Mouse (Mus musculus) telencephalon, adult 2 months (tissue): Measurements from ENCODE around the gene Nol11.

Experiments
- DNase-seq: peaks from one replicate; pipeline ENCODE4 v3.0.0-alpha.2; 2011; ENCODE audit warnings: low read depth, low spot score

The Nol11 gene

DNA sequence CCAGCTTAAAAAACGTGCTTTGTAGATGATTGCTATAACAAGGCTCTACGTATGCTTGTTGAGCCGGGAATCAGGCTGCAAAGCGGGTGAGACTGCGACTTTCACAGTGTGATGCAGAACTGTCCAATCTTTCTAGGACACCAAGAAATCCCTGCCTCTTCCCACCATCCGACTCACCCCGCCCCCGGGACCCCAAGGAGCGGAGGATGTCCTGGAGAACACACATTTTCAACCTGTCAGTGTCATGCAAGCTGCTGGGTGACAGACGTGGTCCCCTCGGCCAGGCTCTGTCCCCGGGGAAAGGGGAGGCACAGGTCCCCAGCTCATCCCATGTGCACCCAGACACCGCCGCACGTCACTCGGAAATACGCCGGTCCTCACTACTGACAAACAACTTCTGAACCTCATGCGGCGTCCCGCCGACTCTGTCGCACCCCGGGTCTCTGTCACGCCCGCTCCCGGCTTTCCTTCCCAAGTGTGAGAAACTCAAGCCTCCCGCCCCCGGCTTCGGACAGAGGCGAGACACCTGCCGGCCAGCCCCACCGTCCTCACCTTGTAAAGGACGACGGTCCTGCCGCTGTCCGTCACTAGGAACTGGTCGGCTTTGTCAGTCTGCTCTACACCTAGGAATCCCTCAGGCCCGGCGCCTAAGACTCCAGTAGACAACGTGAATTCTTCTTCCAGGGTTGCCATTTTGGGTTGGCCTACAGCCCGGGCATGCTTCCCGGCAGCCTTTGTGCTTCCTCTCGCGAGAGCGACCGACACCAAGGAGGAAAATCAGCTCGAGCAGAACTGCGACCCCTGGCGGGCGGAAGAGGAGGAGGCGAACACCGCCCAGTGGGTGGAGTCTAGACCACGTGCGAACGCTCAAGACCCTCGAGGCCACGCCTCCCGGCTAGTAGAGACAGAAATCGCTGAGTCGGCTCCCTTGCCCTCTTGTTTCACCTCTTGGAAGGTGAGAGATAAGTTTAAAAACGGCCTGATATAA is at the start of gene Nol11:
Nol11 (minus strand) TSS at position 817 of the 988 bp plus-strand sequence.
- peak; percentile 95 for DNase-seq

GRCm38 (mm10) chr11:107238506-107238905 is 49.3 kb upstream of the Nol11 start:
- DNase-seq, result no peak

- no peak for DNase-seq
Measured at GRCm38 (mm10) chr11:107237532-107237931, 48.4 kb upstream of the Nol11 start.

- no peak for DNase-seq
Measured at GRCm38 (mm10) chr11:107233252-107233890, 44.2 kb upstream of the Nol11 start.

DNA sequence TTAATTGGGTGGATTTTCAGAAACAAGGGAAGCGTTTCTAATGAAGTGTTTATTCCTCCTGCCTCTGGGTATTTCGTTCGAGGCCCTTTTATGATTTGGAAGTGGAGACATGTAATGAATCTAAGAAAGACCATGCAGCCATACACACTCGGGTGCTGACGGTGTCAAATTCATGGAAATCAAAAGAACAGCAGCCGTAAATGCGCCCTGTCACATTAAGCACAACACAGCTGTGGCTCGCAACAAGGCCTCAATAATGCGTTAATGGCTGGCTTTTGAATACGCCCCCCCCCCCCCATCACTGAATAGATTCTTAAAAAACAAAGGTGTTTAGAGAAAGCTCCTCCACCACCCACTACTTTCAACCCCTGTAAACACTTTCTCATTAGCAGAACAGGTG is 40.9 kb upstream of the Nol11 start:
- DNase-seq, result no peak

GRCm38 (mm10) chr11:107226431-107226830 is 37.2 kb upstream of the Nol11 start:
- no peak for DNase-seq

DNA sequence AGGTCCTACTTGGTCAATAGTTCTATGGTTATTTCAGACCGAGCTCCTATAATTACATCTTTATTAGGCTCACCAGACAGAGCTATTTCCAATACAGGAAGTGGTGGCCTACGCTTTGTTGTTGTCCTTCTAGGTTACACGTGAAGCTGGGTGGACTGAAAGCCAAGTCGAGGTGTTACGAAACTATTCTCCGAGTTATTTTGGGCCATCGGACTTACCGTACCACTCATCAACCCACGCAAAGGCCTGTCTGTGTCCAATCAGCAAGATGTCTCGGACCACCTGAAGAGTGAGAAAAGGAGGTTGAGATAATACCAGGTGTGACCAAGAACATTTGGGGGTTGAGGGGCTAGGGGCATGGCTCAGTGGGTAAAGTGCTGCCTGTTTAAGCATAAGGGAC is 36.8 kb upstream of the Nol11 start:
- no peak for DNase-seq

DNA sequence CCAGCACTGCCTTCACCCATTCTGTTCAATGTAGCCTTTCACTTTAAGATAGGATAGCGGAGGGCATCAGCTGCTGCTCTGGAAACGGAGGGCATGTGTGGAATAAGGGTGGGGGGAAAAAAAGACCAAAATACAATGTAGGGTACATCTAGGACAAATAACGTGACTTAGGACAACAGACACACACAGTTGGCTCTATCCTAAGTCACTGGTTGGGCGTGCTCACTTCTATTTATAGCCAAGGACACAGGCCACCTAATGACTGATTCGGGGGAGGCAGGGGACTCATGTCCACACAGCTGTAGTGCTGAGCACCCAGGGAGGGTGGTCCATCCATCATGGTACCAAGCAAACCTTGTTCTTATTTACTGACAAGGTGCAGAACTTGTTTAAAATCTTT is 36.1 kb upstream of the Nol11 start:
- no peak for DNase-seq

DNA sequence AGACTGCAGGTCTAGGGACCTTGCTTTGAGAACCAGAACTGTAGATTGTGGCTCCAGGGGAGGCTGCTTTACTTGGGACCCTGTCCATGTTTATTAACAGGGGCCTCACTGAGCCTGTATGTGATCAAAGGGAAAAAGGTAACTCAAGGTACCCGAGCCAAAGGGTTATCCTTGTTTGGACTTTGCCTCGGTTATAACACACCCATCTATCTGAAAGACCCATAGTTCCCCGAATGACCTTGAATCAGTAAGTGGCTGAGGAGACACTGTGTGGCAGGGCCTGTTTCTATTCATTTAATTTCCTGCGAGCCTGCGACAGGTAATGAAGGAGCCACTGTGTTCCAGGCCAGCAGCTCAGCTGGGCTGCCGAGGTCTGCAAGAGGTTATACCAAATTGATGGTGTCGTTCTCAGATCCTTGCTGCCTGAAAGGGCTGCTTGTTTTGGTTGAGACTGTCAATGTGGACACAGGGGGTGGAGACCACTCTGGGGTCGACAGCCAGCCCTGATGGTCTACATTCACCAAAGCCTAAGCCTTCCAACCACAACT is 34.6 kb upstream of the Nol11 start:
- no peak for DNase-seq

GRCm38 (mm10) chr11:107223169-107223561 is 34.0 kb upstream of the Nol11 start:
- DNase-seq, result no peak

DNA sequence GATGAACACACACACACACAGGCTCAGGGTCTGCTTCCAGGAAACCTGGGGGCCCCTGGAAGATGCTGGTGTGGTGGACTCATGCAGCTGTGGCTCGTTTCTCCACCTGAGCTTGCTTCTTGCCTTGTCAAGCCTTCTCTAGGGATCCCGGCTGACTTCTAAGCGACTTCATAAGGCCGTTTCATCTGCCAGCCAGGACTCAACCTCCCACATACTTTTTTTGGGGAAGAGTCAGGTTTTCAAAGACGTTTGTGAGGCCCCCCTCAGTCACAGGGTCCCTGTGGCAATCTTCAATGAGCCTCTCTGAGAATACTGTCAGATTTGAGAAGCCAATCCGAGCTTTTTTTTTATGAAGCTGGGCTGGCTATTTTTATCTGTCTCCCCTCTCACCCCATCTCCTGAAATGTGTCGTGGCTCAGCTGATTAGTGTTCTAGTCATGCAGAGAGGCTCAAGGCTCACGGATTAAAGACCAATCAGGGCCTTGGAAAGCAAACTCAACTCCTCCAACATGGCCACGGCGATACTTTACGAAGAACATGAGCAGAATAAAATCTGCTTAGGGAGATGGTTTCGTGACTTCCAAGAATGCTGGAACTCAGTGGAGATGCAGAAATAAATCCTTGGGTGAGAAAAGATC is 33.5 kb upstream of the Nol11 start:
- DNase-seq, result no peak

- no peak for DNase-seq
Measured at GRCm38 (mm10) chr11:107215111-107215510, 25.9 kb upstream of the Nol11 start.

- DNase-seq, result peak; percentile 47
Measured at GRCm38 (mm10) chr11:107213745-107214144, 24.6 kb upstream of the Nol11 start.

DNA sequence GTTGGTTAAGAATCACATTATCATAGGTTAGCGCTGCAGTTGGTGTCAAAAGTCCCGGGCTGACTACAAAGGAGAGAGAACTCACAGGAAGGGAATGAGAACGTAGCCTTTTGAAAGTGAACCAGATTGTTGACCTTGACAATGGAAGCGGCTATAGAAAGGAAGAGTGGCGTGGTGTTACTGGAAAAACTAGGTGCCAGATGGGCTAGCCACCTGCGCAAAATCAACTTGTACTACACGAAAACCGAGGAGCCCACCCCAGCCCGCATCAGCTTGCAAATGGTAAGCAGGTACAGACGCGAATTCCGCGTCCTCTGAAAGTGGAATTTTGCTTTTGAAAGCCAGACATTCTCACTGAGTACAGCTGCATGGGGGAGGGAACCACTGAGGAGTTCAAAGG is 20.6 kb upstream of the Nol11 start:
- no peak for DNase-seq

DNA sequence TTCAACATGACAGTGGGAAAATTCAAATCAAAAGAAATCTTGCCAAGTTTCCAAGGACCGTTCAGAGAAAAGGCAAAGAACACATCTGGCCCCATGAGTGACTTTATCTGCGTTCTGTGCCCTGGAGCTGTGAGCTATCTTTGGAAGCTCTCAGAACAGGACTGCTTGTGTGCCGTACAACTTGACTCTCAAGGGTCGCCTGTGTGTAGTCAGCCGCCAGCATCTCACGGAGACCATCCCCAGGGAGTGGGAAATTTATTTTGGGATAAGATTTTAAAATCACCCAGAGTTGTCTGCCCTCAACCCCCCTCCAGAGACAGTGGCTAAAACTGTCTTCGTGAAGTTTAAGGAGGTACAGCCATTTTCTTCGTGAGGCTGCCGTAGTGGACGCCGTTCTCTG is 12.6 kb upstream of the Nol11 start:
- DNase-seq, result no peak

DNA sequence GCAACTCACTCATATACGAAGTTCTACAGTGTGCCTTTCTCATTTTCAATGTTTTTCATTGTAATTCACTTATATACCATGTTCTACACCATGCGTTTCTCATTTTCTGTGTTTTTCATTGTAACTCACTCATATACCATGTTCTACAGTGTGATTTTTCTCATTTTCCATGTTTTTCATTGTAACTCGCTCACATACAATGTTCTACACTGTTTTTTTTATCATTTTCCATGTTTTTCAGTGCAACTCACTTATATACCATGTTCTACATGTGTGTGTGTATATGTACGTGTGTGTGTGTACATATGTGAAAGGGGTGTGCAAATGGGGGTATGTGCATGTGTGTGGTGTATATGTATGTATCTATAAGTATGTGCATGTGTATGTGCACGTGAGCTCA is 10.1 kb upstream of the Nol11 start:
- DNase-seq, result no peak

GRCm38 (mm10) chr11:107195334-107195733 is 6.2 kb upstream of the Nol11 start:
- no peak for DNase-seq

GRCm38 (mm10) chr11:107190376-107190775 is 1.2 kb upstream of the Nol11 start:
- DNase-seq, result no peak

- DNase-seq, result no peak
Measured at GRCm38 (mm10) chr11:107183777-107184176, 5.4 kb downstream of the Nol11 start.

DNA sequence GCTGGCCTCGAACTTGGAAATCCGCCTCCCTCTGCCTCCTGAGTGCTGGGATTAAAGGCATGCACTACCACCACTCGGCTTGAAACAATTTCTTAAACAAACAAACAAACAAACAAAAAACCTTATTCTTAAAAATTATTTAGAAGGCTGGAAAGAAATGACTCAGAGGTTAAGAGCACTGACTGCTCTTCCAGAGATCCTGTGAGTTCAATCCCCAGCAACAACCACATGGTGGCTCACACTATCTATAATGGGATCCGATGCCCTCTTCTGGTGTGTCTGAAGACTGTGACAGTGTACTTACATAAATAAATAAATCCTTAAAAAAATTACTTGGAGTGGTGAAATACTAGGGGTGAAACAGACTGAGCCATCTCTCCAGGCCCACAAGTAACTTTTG is 28.0 kb downstream of the Nol11 start:
- DNase-seq, result no peak

GRCm38 (mm10) chr11:107159034-107159433 is 30.1 kb downstream of the Nol11 start:
- no peak for DNase-seq

DNA sequence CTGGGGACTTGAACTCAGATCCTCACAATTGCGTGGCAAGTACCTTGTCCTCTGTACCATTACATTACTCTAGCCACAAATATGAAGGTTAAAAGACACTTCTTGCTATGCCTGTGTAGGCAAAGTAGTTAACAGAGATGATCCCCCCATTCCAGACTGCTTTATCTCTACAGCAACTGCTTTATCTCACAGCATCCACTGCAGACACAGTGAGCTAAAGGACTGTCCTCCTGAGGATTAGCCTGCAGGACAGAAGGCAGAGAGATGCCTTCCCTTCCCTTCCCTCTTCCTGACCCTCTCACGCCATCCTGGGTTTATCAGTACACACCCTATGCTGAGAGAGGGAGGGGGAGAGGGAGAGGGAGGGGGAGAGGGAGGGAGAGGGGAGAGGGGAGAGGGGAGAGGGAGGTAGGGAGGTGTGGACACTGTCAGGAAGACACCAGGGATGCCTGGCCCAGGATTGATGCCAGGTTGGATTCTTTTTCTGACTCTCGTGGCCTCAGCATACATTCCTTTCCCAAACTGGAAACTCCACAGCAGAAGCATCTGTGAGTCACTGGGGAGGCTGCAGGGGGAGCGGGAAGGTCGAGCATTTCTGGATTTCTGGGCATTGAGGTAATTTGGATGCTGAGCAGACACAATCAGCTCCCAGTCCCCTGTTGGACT is 32.1 kb downstream of the Nol11 start:
- no peak for DNase-seq
